Mouse (Mus musculus): ENCODE measurements around the gene Plxnb2. TPM values are rescaled to one million over a fixed set of nuclear protein-coding genes. Genes with fewer than 3 reads are reported as not detected.

Gene Plxnb2
- total RNA-seq, 1 experiment: 116 TPM

- DNase-seq (ENCODE audit: low read depth, low spot score): no peak
- H3K4me1 ChIP-seq (ENCODE audit: control insufficient read depth in 2 of 2, insufficient read depth in 2 of 2, low read length in 2 of 2, poor library complexity in 1 of 2): peaks cover 0 to 5% of the 10 kb centered on the region in 2 experiments; a peak in 1 of 4 replicates
- in situ Hi-C loops (cut with MboI; ENCODE audit: low sequenced_read_pairs in 2 of 2, unreplicated experiment in 2 of 2): no loop called here
- no peaks in the 10 kb centered on the region for H3K9me3 ChIP-seq (ENCODE audit: control insufficient read depth, insufficient read depth, low read depth, low read length)
- no peak overlapping the region for H3K9ac ChIP-seq (ENCODE audit: insufficient read depth, low read depth, low read length, poor library complexity, severe bottlenecking)
- H3K27ac ChIP-seq (ENCODE audit: insufficient read depth, low read depth, low read length, poor library complexity, severe bottlenecking): no peak overlapping the region
- no peak overlapping the region for H3K4me3 ChIP-seq (ENCODE audit: insufficient read depth in 1 of 2, low read depth in 1 of 2, low read length in 2 of 2, poor library complexity in 1 of 2, severe bottlenecking in 1 of 2)
- TF ChIP-seq HCFC1 (IDR thresholded peaks at IDR 0.05; ENCODE audit: borderline replicate concordance, insufficient read depth, low read length) (no peak), ZC3H11A (IDR thresholded peaks at IDR 0.05; ENCODE audit: borderline replicate concordance, low read depth, low read length) (no peak), ZNF384 (IDR thresholded peaks at IDR 0.05; ENCODE audit: low read depth, low read length) (no peak), CHD2 (IDR thresholded peaks at IDR 0.05; ENCODE audit: low read depth, low read length) (no peak), MAFK (IDR thresholded peaks at IDR 0.05; ENCODE audit: insufficient read depth, low read depth, low read length) (no peak)
- H3K36me3 ChIP-seq (ENCODE audit: control insufficient read depth, insufficient read depth, low read length, poor library complexity, severe bottlenecking): peaks cover 15% of the 10 kb centered on the region
These were observed 62.6 kb downstream of the Plxnb2 start for GRCm38 (mm10) chr15:89118007-89118406.

- H3K9me3 ChIP-seq (ENCODE audit: control insufficient read depth, insufficient read depth, low read depth, low read length): no peaks in the 10 kb centered on the region
- no peak for DNase-seq (ENCODE audit: low read depth, low spot score)
- H3K4me1 ChIP-seq (ENCODE audit: control insufficient read depth in 2 of 2, insufficient read depth in 2 of 2, low read length in 2 of 2, poor library complexity in 1 of 2): no peaks in the 10 kb centered on the region
- TF ChIP-seq ZNF384 (IDR thresholded peaks at IDR 0.05; ENCODE audit: low read depth, low read length): no peak
- no peak for TF ChIP-seq MAFK (IDR thresholded peaks at IDR 0.05; ENCODE audit: insufficient read depth, low read depth, low read length)
- no peak for TF ChIP-seq ZC3H11A (IDR thresholded peaks at IDR 0.05; ENCODE audit: borderline replicate concordance, low read depth, low read length)
- no peak for TF ChIP-seq HCFC1 (IDR thresholded peaks at IDR 0.05; ENCODE audit: borderline replicate concordance, insufficient read depth, low read length)
- no peak for TF ChIP-seq CHD2 (IDR thresholded peaks at IDR 0.05; ENCODE audit: low read depth, low read length)
- H3K4me3 ChIP-seq (ENCODE audit: insufficient read depth in 1 of 2, low read depth in 1 of 2, low read length in 2 of 2, poor library complexity in 1 of 2, severe bottlenecking in 1 of 2): no peak overlapping the region
- in situ Hi-C loops (cut with MboI; ENCODE audit: low sequenced_read_pairs in 2 of 2, unreplicated experiment in 2 of 2): no loop called here
- peaks cover 51% of the 10 kb centered on the region for H3K36me3 ChIP-seq (ENCODE audit: control insufficient read depth, insufficient read depth, low read length, poor library complexity, severe bottlenecking)
- no peak overlapping the region for H3K9ac ChIP-seq (ENCODE audit: insufficient read depth, low read depth, low read length, poor library complexity, severe bottlenecking)
- no peak overlapping the region for H3K27ac ChIP-seq (ENCODE audit: insufficient read depth, low read depth, low read length, poor library complexity, severe bottlenecking)
These were observed 70.4 kb downstream of the Plxnb2 start for GRCm38 (mm10) chr15:89110147-89110546.

GRCm38 (mm10) chr15:89106976-89107375 is 73.6 kb downstream of the Plxnb2 start:
- Histone ChIP-seq H3K4me1 (ENCODE audit: control insufficient read depth in 2 of 2, insufficient read depth in 2 of 2, low read length in 2 of 2, poor library complexity in 1 of 2) (no peaks in the 10 kb centered on the region), H3K9me3 (ENCODE audit: control insufficient read depth, insufficient read depth, low read depth, low read length) (no peaks in the 10 kb centered on the region), H3K4me3 (ENCODE audit: insufficient read depth in 1 of 2, low read depth in 1 of 2, low read length in 2 of 2, poor library complexity in 1 of 2, severe bottlenecking in 1 of 2) (no peak overlapping the region), H3K36me3 (ENCODE audit: control insufficient read depth, insufficient read depth, low read length, poor library complexity, severe bottlenecking) (peaks cover 75% of the 10 kb centered on the region), H3K9ac (ENCODE audit: insufficient read depth, low read depth, low read length, poor library complexity, severe bottlenecking) (no peak overlapping the region), H3K27ac (ENCODE audit: insufficient read depth, low read depth, low read length, poor library complexity, severe bottlenecking) (no peak overlapping the region)
- TF ChIP-seq CHD2 (IDR thresholded peaks at IDR 0.05; ENCODE audit: low read depth, low read length): no peak
- no peak for TF ChIP-seq ZC3H11A (IDR thresholded peaks at IDR 0.05; ENCODE audit: borderline replicate concordance, low read depth, low read length)
- no peak for TF ChIP-seq MAFK (IDR thresholded peaks at IDR 0.05; ENCODE audit: insufficient read depth, low read depth, low read length)
- TF ChIP-seq ZNF384 (IDR thresholded peaks at IDR 0.05; ENCODE audit: low read depth, low read length): no peak
- TF ChIP-seq HCFC1 (IDR thresholded peaks at IDR 0.05; ENCODE audit: borderline replicate concordance, insufficient read depth, low read length): no peak
- DNase-seq (ENCODE audit: low read depth, low spot score): no peak
- in situ Hi-C loops (cut with MboI; ENCODE audit: low sequenced_read_pairs in 2 of 2, unreplicated experiment in 2 of 2): no loop called here

GRCm38 (mm10) chr15:89106073-89106472 is 74.5 kb downstream of the Plxnb2 start:
- Histone ChIP-seq H3K36me3 (ENCODE audit: control insufficient read depth, insufficient read depth, low read length, poor library complexity, severe bottlenecking) (peaks cover 79% of the 10 kb centered on the region), H3K9ac (ENCODE audit: insufficient read depth, low read depth, low read length, poor library complexity, severe bottlenecking) (no peak overlapping the region), H3K4me1 (ENCODE audit: control insufficient read depth in 2 of 2, insufficient read depth in 2 of 2, low read length in 2 of 2, poor library complexity in 1 of 2) (no peaks in the 10 kb centered on the region), H3K27ac (ENCODE audit: insufficient read depth, low read depth, low read length, poor library complexity, severe bottlenecking) (no peak overlapping the region), H3K9me3 (ENCODE audit: control insufficient read depth, insufficient read depth, low read depth, low read length) (no peaks in the 10 kb centered on the region), H3K4me3 (ENCODE audit: insufficient read depth in 1 of 2, low read depth in 1 of 2, low read length in 2 of 2, poor library complexity in 1 of 2, severe bottlenecking in 1 of 2) (no peak overlapping the region)
- in situ Hi-C loops (cut with MboI; ENCODE audit: low sequenced_read_pairs in 2 of 2, unreplicated experiment in 2 of 2): no loop called here
- DNase-seq (ENCODE audit: low read depth, low spot score): no peak
- TF ChIP-seq CHD2 (IDR thresholded peaks at IDR 0.05; ENCODE audit: low read depth, low read length) (no peak), HCFC1 (IDR thresholded peaks at IDR 0.05; ENCODE audit: borderline replicate concordance, insufficient read depth, low read length) (no peak), ZNF384 (IDR thresholded peaks at IDR 0.05; ENCODE audit: low read depth, low read length) (no peak), MAFK (IDR thresholded peaks at IDR 0.05; ENCODE audit: insufficient read depth, low read depth, low read length) (no peak), ZC3H11A (IDR thresholded peaks at IDR 0.05; ENCODE audit: borderline replicate concordance, low read depth, low read length) (no peak)

Other genes starting within 250 kb of the Plxnb2 start
- gene Ttll8, start 226.4 kb downstream of the Plxnb2 start, total RNA-seq (2012; rRNA removed): 0.11 and 0.13 TPM in 2 replicates
- gene Mlc1, start 201.8 kb downstream of the Plxnb2 start, total RNA-seq (2012; rRNA removed): 0.32 and 0.36 TPM in 2 replicates
- 26.7 and 34.4 TPM in 2 replicates for gene Mov10l1, start 197.9 kb downstream of the Plxnb2 start, total RNA-seq (2012; rRNA removed)
- 0.22 and 0.58 TPM in 2 replicates for gene Panx2, start 121.1 kb downstream of the Plxnb2 start, total RNA-seq (2012; rRNA removed)
- 24.2 and 29.9 TPM in 2 replicates for gene Trabd, start 105.7 kb downstream of the Plxnb2 start, total RNA-seq (2012; rRNA removed)
- gene Selenoo, start 91.7 kb downstream of the Plxnb2 start, total RNA-seq (2012; rRNA removed): 7.5 and 8.7 TPM in 2 replicates
- gene Tubgcp6, start 57.7 kb downstream of the Plxnb2 start, total RNA-seq (2012; rRNA removed): 37.3 and 45.0 TPM in 2 replicates
- gene Hdac10, start 52.1 kb downstream of the Plxnb2 start, total RNA-seq (2012; rRNA removed): 7.4 and 11.4 TPM in 2 replicates
- gene Mapk12, start 40.1 kb downstream of the Plxnb2 start, total RNA-seq (2012; rRNA removed): 8.1 and 10.6 TPM in 2 replicates
- gene Mapk11, start 31.2 kb downstream of the Plxnb2 start, total RNA-seq (2012; rRNA removed): 6.6 and 12.7 TPM in 2 replicates
- gene Dennd6b, start 15.7 kb upstream of the Plxnb2 start, total RNA-seq (2012; rRNA removed): 14.4 and 24.7 TPM in 2 replicates
- gene Ppp6r2, start 30.8 kb upstream of the Plxnb2 start, total RNA-seq (2012; rRNA removed): 8.6 and 9.2 TPM in 2 replicates
- 134 and 169 TPM in 2 replicates for gene Sbf1, start 134.5 kb upstream of the Plxnb2 start, total RNA-seq (2012; rRNA removed)
- 4.6 and 7.8 TPM in 2 replicates for gene Adm2, start 141.9 kb upstream of the Plxnb2 start, total RNA-seq (2012; rRNA removed)
- 0.54 TPM in 1 of 2 replicates, not detected in the other for gene Miox, start 153.6 kb upstream of the Plxnb2 start, total RNA-seq (2012; rRNA removed)
- 44.8 and 45.3 TPM in 2 replicates for gene Lmf2, start 174.9 kb upstream of the Plxnb2 start, total RNA-seq (2012; rRNA removed)
- 205 and 274 TPM in 2 replicates for gene Ncaph2, start 174.9 kb upstream of the Plxnb2 start, total RNA-seq (2012; rRNA removed)
- 46.4 and 50.8 TPM in 2 replicates for gene Sco2, start 193.1 kb upstream of the Plxnb2 start, total RNA-seq (2012; rRNA removed)
- gene Tymp, start 196.3 kb upstream of the Plxnb2 start, total RNA-seq (2012; rRNA removed): 0.94 and 1.1 TPM in 2 replicates
- gene Odf3b, start 198.5 kb upstream of the Plxnb2 start, total RNA-seq (2012; rRNA removed): 0.37 TPM in 1 of 2 replicates, not detected in the other
- 0.11 and 0.13 TPM in 2 replicates for gene Klhdc7b, start 204.1 kb upstream of the Plxnb2 start, total RNA-seq (2012; rRNA removed)
- 4.5 and 12.4 TPM in 2 replicates for gene Syce3, start 229.7 kb upstream of the Plxnb2 start, total RNA-seq (2012; rRNA removed)
- gene Cpt1b, start 245.1 kb upstream of the Plxnb2 start, total RNA-seq (2012; rRNA removed): 2.7 and 5.9 TPM in 2 replicates
- 1.5 and 2.0 TPM in 2 replicates for gene C730034F03Rik, start 248.8 kb upstream of the Plxnb2 start, total RNA-seq (2012; rRNA removed)
- gene Gm44502, start 248.9 kb upstream of the Plxnb2 start, total RNA-seq (2012; rRNA removed): 0.36 TPM in 1 of 2 replicates, not detected in the other
- gene Chkb, start 249.1 kb upstream of the Plxnb2 start, total RNA-seq (2012; rRNA removed): 29.0 and 42.6 TPM in 2 replicates

All from ES-E14 (cell line).